In the genomic region with DNA sequence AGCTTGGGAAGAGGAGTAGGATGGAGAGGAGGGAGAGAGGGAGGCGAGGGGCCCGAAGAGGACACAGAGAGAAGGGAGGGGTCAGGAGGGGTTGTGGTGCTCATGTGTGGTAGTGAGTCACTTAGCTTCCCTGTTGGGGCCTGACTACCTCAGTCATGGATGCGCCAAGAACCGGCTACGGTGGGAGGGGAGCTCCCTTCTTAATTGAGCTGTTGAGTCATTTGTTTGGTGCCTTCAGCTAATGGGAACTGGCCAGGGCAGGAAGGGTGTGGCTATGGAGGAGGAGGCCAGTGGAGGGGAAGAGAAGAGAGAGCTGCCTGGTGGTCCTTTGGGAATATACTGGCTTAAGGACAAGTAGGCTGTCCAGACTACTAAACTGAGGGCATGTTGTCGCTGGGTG, we compare ENCODE assay signal across 9 mouse cellular contexts.
DNase-seq lines count a peak whose midpoint lies in the region; ATAC-seq and TF ChIP-seq lines count a peak whose summit lies in the region.
"Had no signal": no experiment of that assay in that cellular context is flagged by ENCODE, and none has a peak within 500 bp of the region (broad histone marks: within the 10 kb centered on the region; RNA-seq: fewer than 3 reads in every experiment).

No protein-coding gene starts in this region.

- no peaks in the 10 kb centered on the region for H3K9me3 ChIP-seq in ES-Bruce4 (replicated peaks; ENCODE audit: control insufficient read depth, insufficient read depth, low read length, poor library complexity, severe bottlenecking)
- no peaks in the 10 kb centered on the region for H3K9me3 ChIP-seq in kidney, postnatal 0 days (replicated peaks; ENCODE audit: low read length)

- no peak for TF ChIP-seq CTCF in ES-Bruce4 (IDR thresholded peaks at IDR 0.05; ENCODE audit: low read depth, low read length)
- no peak for TF ChIP-seq CTCF in kidney, postnatal 0 days (IDR thresholded peaks at IDR 0.05; ENCODE audit: low read depth)

- no peak for TF ChIP-seq EP300 in ES-Bruce4 (IDR thresholded peaks at IDR 0.05; ENCODE audit: insufficient read depth, low read depth, low read length)

- H3K9ac ChIP-seq in ES-Bruce4 (ENCODE audit: low read depth, poor library complexity, severe bottlenecking), result no peak overlapping the region
- no peak overlapping the region for H3K9ac ChIP-seq in kidney, postnatal 0 days (ENCODE audit: low read depth, low read length)

- no peak overlapping the region for H3K4me3 ChIP-seq in ES-Bruce4 (ENCODE audit: low read depth, low read length)
- no peak overlapping the region for H3K4me3 ChIP-seq in kidney, postnatal 0 days (replicated peaks; ENCODE audit: low read depth, low read length)

- H3K4me1 ChIP-seq in ES-Bruce4 (ENCODE audit: control insufficient read depth, insufficient read depth, low read length), result peaks cover 3% of the 10 kb centered on the region
- H3K4me1 ChIP-seq in kidney, postnatal 0 days (replicated peaks; ENCODE audit: insufficient read depth, low read length), result peaks cover 14% of the 10 kb centered on the region

- H3K27ac ChIP-seq in ES-Bruce4 (ENCODE audit: insufficient read depth, low read length), result 0 out of 2 replicates have a peak overlapping the region, but pooled peaks have one; percentile 8
- H3K27ac ChIP-seq in kidney, postnatal 0 days, result 0 out of 2 replicates have a peak overlapping the region, but pooled peaks have one; percentile 57

- ATAC-seq in granulocyte monocyte progenitor cell, adult 5-6 weeks (replicated peaks; ENCODE audit: poor library complexity, severe bottlenecking), result 0 out of 2 replicates have a peak, but pooled peaks have one; percentile 25
- ATAC-seq in kidney, postnatal 0 days (replicated peaks; ENCODE audit: low FRiP score, low read depth), result peak; percentile 34; the same call in 1 of the 2 replicates

- peak; percentile 48 for DNase-seq in adrenal gland, adult 2 months
- DNase-seq in adrenal gland, postnatal 4 days (ENCODE audit: low spot score in 2 of 2), result no peak
- peak; percentile 36 for DNase-seq in kidney, postnatal 0 days (ENCODE audit: low spot score)
- DNase-seq in cerebellum, adult 11 months, result no peak
- DNase-seq in layer of hippocampus, postnatal 36 days, result no peak
- DNase-seq in thymus, postnatal 25 days, result no peak
- DNase-seq: liver had no signal

- 40% methylated on average over 6 of the region's 6 CpGs for WGBS in kidney, postnatal 0 days

- H3K27me3 ChIP-seq in ES-Bruce4 (ENCODE audit: control insufficient read depth, insufficient read depth, low read length, poor library complexity, severe bottlenecking), result no peaks in the 10 kb centered on the region
- no peaks in the 10 kb centered on the region for H3K27me3 ChIP-seq in kidney, postnatal 0 days (ENCODE audit: insufficient read depth, low read length)

- no peaks in the 10 kb centered on the region for H3K36me3 ChIP-seq in ES-Bruce4 (ENCODE audit: control insufficient read depth, insufficient read depth, low read length, poor library complexity, severe bottlenecking)
- H3K36me3 ChIP-seq in kidney, postnatal 0 days (ENCODE audit: insufficient read depth, low read length), result no peaks in the 10 kb centered on the region

- no peak overlapping the region for H3K4me2 ChIP-seq in kidney, postnatal 0 days (ENCODE audit: low read length)

- no peak for TF ChIP-seq POLR2A in ES-Bruce4 (IDR thresholded peaks at IDR 0.05; ENCODE audit: insufficient read depth, low read length)

Comparison
In these comparisons a context has a peak if more than half of its experiments do, and no peak if none do; other contexts are left out.
1. DNase-seq: peak in adrenal gland, adult 2 months (single experiment) and kidney, postnatal 0 days (single experiment); none in adrenal gland, postnatal 4 days (0 of 2), cerebellum, adult 11 months (single experiment), layer of hippocampus, postnatal 36 days (0 of 2) and thymus, postnatal 25 days (single experiment).